Mouse (Mus musculus) spleen, adult 18-20 months (tissue): ENCODE data around the gene Tctex1d4.

Experiments
- DNase-seq, 2 experiments: peaks; one replicate each; pipeline ENCODE4 v3.0.0; 2022; ENCODE audit warnings: mixed read lengths in 2 of 2

The Tctex1d4 gene

DNA sequence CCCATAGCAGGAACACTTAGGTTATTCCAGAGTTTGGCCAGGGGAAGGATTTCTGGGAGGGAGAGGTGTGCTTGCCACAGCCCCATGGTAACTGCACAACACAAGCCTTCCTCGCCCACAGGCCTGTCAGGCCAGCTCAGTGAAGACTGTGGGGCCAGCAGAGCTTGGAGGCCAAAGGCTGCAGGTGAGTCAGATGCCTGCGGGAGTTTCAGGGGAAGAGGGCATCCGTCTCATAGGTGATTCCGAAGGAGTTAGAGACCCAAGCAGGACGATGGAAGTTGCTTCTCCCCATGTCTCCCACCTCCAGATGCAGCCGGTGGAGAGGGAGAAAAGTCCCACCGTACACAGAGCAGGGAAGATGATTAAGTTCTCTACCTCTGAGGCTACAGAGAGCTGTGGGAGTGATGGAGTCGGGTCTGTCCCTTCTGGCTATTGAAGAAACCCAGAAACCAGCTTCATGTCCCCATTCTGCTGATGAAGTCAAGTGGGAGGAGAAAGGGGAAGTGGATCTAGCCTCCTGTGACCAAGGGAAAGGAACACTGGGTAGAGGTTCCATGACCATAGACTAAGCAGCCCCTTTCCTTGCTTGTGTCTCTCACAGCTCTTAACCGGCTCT, at the start of gene Tctex1d4:
Tctex1d4 (plus strand) TSS at position 120 of the 616 bp plus-strand sequence.
- DNase-seq: no peak

- no peak for DNase-seq
These were observed 38.5 kb upstream of the Tctex1d4 start for GRCm38 (mm10) chr4:117087948-117088640.

DNA sequence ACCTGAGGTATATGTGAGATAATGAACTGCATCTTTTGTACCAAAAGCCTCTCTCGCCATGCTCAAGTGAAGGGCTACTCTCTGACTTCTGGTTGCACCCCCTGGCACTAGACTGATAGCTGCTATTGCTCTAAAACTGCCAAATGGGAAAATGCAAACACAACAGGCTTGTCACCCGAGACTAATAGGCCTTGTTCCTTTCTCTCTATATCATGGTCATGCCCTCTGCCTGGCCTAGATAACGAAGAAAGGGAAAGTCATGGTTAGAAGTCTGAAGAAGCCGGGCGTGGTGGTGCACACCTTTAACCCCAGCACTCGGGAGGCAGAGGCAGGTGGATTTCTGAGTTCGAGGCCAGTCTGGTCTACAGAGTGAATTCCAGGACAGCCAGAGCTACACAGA, 36.0 kb upstream of the Tctex1d4 start:
- no peak for DNase-seq

DNA sequence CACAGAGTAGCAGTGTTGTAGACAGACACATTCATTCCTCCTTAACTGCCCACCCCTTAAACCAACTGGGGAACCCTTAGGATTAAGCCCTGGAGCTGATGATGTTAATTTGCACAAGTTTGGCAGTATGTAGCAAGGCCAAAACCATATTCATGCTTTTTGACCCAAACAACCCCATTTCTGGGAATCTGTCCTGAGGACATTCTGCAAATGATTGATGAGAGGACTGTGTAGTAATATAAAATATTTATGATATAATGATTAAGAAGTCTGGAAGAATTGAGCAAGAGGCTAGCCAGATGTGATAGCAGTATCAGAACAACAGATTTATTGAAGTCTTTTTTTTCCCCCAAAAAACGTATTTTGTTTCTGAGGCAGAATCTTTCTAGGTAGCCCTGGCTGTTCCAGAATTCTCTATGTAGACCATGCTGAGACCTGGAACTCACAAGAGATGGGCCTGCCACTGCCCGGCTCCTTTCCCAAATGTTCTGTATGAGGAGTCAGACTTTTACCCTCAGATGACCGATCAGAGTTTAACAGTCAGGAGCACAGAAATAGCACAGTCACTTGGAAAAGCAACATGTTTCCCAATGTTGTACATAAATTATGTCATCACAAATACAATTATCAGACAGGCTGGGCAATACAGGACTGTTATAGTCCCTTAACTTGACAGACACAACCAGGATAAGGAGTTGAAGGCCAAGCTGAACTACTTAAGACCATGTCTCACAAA, 31.8 kb upstream of the Tctex1d4 start:
- no peak for DNase-seq

- no peak for DNase-seq
These were observed 30.8 kb upstream of the Tctex1d4 start, which contains the start of gene Ptch2 for GRCm38 (mm10) chr4:117095551-117096452. TSS of gene Ptch2 (plus strand) at chr4:117096075.

GRCm38 (mm10) chr4:117096666-117097065, 29.9 kb upstream of the Tctex1d4 start:
- no peak for DNase-seq

DNA sequence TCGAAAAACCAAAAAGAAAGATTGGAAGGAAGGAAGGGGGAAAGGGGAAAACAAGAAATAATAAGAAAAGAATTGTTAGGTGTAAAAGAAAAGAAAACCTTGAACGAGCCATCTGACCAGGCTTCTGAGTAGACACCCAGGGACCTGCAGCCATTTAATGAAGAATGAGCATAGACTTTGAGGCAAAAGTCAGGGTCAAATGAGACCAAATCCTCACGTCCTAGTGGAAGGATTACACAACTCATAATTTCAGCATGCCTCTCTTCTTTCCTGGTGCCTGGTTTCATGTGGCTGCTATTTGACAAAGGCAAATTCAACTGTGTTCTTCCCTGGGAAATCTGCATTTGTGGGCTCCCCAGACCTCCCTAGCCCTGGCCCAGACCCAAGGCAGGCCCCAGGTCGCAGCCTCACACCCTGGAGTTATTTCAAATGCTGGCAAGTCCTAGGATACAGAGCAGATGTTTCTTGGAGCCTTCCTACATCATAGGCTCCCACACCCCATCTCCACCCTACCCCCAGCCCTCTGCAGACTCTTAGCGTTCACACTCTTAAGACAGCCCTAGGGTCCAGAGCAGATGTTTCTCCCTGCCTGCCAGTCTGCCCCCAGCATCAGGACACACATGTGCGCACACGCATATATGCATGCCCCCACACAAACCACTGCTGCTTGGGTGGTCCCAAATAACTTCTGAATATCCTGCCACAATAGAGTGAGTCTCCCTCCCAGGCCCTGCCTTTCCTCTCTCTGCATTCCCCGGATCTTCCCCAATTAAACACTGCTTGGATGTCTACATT, 28.4 kb upstream of the Tctex1d4 start:
- no peak for DNase-seq

DNA sequence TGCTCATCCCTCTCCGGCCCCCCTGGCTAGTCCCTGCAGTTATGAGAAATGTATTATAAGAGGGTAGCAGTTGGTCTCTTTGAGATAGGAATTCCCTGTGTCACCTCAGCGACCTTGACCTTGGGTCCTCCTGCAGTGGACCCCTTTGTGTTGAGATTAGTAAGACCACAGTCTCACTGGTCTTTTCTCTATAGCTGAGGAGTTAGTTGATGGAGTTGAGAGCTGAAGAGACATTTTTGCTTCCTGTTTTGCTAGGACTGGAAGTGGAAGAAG, 27.9 kb upstream of the Tctex1d4 start:
- DNase-seq: no peak

- no peak for DNase-seq
These were observed 26.6 kb upstream of the Tctex1d4 start for GRCm38 (mm10) chr4:117100036-117100435.

GRCm38 (mm10) chr4:117101218-117101617, 25.4 kb upstream of the Tctex1d4 start:
- no peak for DNase-seq

GRCm38 (mm10) chr4:117104672-117105071, 21.9 kb upstream of the Tctex1d4 start:
- no peak for DNase-seq

GRCm38 (mm10) chr4:117105127-117105526, 21.5 kb upstream of the Tctex1d4 start:
- DNase-seq: no peak

GRCm38 (mm10) chr4:117107813-117108523, 18.6 kb upstream of the Tctex1d4 start:
- no peak for DNase-seq

DNA sequence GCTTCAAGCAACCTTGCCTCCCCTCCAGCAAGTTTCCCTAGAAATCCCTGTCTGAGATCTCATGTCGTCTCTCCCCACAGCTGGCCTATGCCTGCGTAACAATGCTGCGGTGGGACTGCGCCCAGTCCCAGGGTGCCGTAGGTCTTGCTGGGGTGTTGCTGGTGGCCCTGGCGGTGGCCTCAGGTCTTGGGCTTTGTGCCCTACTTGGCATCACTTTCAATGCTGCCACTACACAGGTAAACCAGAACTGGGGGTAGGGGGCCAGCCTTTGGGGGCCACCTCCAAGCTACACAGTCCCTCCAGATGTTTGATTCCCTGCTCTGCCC, 18.1 kb upstream of the Tctex1d4 start:
- no peak for DNase-seq

- DNase-seq: no peak
These were observed 17.3 kb upstream of the Tctex1d4 start for GRCm38 (mm10) chr4:117109330-117109729.

DNA sequence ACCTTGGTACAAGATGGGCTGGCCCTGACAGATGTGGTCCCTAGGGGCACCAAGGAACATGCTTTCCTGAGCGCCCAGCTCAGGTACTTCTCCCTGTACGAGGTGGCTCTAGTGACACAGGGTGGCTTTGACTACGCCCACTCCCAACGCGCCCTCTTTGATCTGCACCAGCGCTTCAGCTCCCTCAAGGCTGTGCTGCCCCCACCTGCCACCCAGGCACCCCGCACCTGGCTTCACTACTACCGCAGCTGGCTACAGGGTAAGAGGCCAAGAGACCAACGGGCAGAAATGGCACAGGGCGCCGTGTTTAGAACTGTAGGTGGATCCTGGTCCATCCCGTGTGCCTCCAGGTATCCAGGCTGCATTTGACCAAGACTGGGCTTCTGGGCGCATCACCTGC, 16.3 kb upstream of the Tctex1d4 start:
- DNase-seq: no peak

- DNase-seq: no peak
These were observed 15.6 kb upstream of the Tctex1d4 start for GRCm38 (mm10) chr4:117110985-117111384.

GRCm38 (mm10) chr4:117113237-117113636, 13.4 kb upstream of the Tctex1d4 start:
- DNase-seq: no peak

DNA sequence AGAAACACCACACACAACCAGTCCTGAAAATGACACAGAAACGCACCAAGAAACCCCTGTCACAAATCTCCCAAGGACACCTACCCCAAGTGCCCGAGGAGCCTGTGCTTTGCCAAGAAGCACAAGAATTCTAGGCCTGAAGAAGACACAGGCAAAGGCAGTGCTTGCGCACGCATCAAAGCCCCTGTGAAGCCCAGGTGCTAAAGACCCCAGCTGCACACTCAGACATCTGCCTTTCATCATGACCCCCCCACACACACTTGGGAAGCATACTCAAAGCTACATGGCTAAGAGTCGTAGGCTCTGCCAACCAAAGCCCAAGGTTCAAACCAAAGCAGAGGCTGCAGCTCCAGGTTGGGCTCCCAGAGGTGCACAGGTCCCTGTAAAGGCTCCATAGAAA, 11.0 kb upstream of the Tctex1d4 start:
- no peak for DNase-seq

GRCm38 (mm10) chr4:117117931-117118330, 8.7 kb upstream of the Tctex1d4 start:
- no peak for DNase-seq

- DNase-seq: no peak
These were observed 7.0 kb upstream of the Tctex1d4 start for GRCm38 (mm10) chr4:117119636-117120035.

DNA sequence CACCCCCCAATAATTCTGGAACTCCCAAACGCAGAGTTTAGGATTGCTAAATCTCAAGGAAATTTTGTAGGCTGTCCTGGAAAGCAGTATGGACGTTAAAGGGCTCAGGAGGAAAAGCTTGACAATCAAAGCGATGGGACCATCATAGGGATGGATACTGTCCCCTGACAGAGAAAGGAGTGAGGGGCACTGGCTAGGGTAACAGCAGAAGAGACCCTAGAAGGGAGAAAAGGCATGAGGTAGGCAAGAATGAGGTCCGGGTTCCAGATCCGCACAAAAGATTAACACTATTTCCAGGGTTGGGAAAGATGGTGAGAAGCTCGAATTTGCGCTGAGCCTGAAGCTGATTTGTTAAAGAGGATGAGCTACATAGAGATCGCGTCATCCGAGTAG, 6.5 kb upstream of the Tctex1d4 start:
- no peak for DNase-seq
